Mouse (Mus musculus) lung, postnatal 0 days (tissue): ENCODE data around the gene Aurka.

Experiments
- CTCF ChIP-seq: IDR thresholded peaks from 2 replicates; pipeline ENCODE4 v1.5.1; 2016; ENCODE audit warnings: antibody characterized with exemption, mild to moderate bottlenecking
- EP300 ChIP-seq: IDR thresholded peaks from 2 replicates; pipeline ENCODE4 v1.6.1; 2016; ENCODE audit warnings: antibody characterized with exemption, mild to moderate bottlenecking, control low read depth

GRCm38 (mm10) chr2:172329179-172329578 is 41.2 kb downstream of the Aurka start:
- TF ChIP-seq CTCF = peak; percentile 81
- TF ChIP-seq EP300 = no peak
